In genomic region chr14:56468145-56468544, GRCm38 (mm10) we compare ENCODE assay signal across 8 mouse cellular contexts.
DNase-seq lines count a peak whose midpoint lies in the region; ATAC-seq lines count a peak whose summit lies in the region.

No protein-coding gene starts in this region.

- peak; percentile 83 for ATAC-seq in common myeloid progenitor, adult 5-6 weeks (replicated peaks; ENCODE audit: low read depth, poor library complexity, severe bottlenecking)

- peak; percentile 10 to 19 for DNase-seq in adrenal gland, postnatal 36 days
- no peak for DNase-seq in adrenal gland, adult 18-20 months (ENCODE audit: low spot score in 2 of 2)
- DNase-seq in left cerebral cortex, postnatal 14 days (ENCODE audit: low spot score in 2 of 2) = peak; percentile 6 to 7
- DNase-seq in left cerebral cortex, adult 8-10 months (ENCODE audit: low spot score in 2 of 2) = no peak
- peak; percentile 25 for DNase-seq in lung, postnatal 36 days
- no peak for DNase-seq in right cerebral cortex, adult 2 months (ENCODE audit: low spot score in 2 of 2)
- no peak for DNase-seq in cerebellum, postnatal 36 days

- intact Hi-C loops in left cerebral cortex, postnatal 14 days (cut with DNase I) = no loop called here

Comparison
In these comparisons a context has a peak if more than half of its experiments do, and no peak if none do; other contexts are left out.
1. DNase-seq: peak in adrenal gland, postnatal 36 days (2 of 2), left cerebral cortex, postnatal 14 days (2 of 2) and lung, postnatal 36 days (single experiment); none in adrenal gland, adult 18-20 months (0 of 2), left cerebral cortex, adult 8-10 months (0 of 2), right cerebral cortex, adult 2 months (0 of 2) and cerebellum, postnatal 36 days (0 of 2).